8 mouse cellular contexts compared by ENCODE assay signal in the genomic region with DNA sequence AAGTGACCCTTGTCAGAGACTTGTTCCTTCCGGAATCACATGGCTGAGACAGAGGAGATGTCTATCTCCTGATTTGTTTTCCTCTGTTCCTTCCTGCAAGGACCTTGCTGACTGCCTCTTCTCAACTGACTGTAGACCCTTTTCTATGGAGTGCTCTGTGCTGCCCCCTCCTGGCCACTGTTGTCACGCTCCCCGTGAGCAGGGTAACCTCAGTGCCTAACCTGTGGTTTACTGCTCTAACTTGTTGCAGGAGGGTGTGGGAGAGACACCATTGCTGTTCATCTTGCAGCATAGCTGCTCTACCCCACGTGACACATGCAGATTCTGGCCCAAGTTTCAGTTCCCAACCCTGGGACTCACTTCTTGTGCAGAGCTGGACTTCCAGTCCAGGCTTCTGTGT. TPM values are rescaled to one million over a fixed set of nuclear protein-coding genes. Genes with fewer than 3 reads are reported as not detected.
DNase-seq lines count a peak whose midpoint lies in the region; ATAC-seq and TF ChIP-seq lines count a peak whose summit lies in the region.

No protein-coding gene starts in this region.

- H3K9me3 ChIP-seq in CH12.LX (replicated peaks; ENCODE audit: low read length) = no peaks in the 10 kb centered on the region
- H3K9me3 ChIP-seq in embryonic facial prominence, embryonic 15.5 days (replicated peaks) = no peaks in the 10 kb centered on the region
- no peaks in the 10 kb centered on the region for H3K9me3 ChIP-seq in heart, embryonic 15.5 days (replicated peaks)

- no peak overlapping the region for H3K4me2 ChIP-seq in CH12.LX (ENCODE audit: insufficient read depth, low read depth, poor library complexity, severe bottlenecking)
- no peak overlapping the region for H3K4me2 ChIP-seq in embryonic facial prominence, embryonic 15.5 days (replicated peaks)
- no peak overlapping the region for H3K4me2 ChIP-seq in heart, embryonic 15.5 days

- H3K27ac ChIP-seq in CH12.LX (ENCODE audit: insufficient read depth, low read depth) = no peak overlapping the region
- no peak overlapping the region for H3K27ac ChIP-seq in embryonic facial prominence, embryonic 15.5 days (replicated peaks)
- no peak overlapping the region for H3K27ac ChIP-seq in heart, embryonic 15.5 days

- no peak overlapping the region for H3K9ac ChIP-seq in CH12.LX (ENCODE audit: insufficient read depth, low read depth)
- H3K9ac ChIP-seq in embryonic facial prominence, embryonic 15.5 days = no peak overlapping the region
- H3K9ac ChIP-seq in heart, embryonic 15.5 days = no peak overlapping the region

- peaks cover 15 to 51% of the 10 kb centered on the region in 2 experiments for H3K4me1 ChIP-seq in CH12.LX (ENCODE audit: control insufficient read depth in 1 of 2, insufficient read depth in 2 of 2)
- no peaks in the 10 kb centered on the region for H3K4me1 ChIP-seq in embryonic facial prominence, embryonic 15.5 days
- no peaks in the 10 kb centered on the region for H3K4me1 ChIP-seq in heart, embryonic 15.5 days (replicated peaks)

- in situ Hi-C loops in CH12.LX (cut with MboI; ENCODE audit: low pct_ligation_motif_present, low pct_unique_long_range_greater_than_20kb, low sequenced_read_pairs) = no loop called here

- TF ChIP-seq CTCF in CH12.LX (conservative IDR thresholded peaks at IDR 0.05 in 1 of 2, IDR thresholded peaks at IDR 0.05 in 1 of 2; ENCODE audit: low read depth in 2 of 2, low read length in 2 of 2) = peak; percentile 86 to 97

- peaks cover 3% of the 10 kb centered on the region for H3K79me2 ChIP-seq in CH12.LX (replicated peaks; ENCODE audit: control insufficient read depth, extremely low read depth, insufficient read depth, poor library complexity, severe bottlenecking)

- peak; percentile 74 for TF ChIP-seq RAD21 in CH12.LX (IDR thresholded peaks at IDR 0.05; ENCODE audit: low read depth, low read length)

- no peak for TF ChIP-seq EP300 in CH12.LX (IDR thresholded peaks at IDR 0.05; ENCODE audit: low read length)

- peaks cover 75 to 94% of the 10 kb centered on the region in 2 experiments for H3K36me3 ChIP-seq in CH12.LX (replicated peaks in 1 of 2; ENCODE audit: control insufficient read depth in 1 of 2, insufficient read depth in 1 of 2, low read length in 1 of 2)
- H3K36me3 ChIP-seq in embryonic facial prominence, embryonic 15.5 days = no peaks in the 10 kb centered on the region
- H3K36me3 ChIP-seq in heart, embryonic 15.5 days = no peaks in the 10 kb centered on the region

- TF ChIP-seq POLR2A in CH12.LX (IDR thresholded peaks at IDR 0.05; ENCODE audit: low read depth, low read length) = 0 out of 2 replicates have a peak, but pooled peaks have one; percentile 15

- no peaks in the 10 kb centered on the region for H3K27me3 ChIP-seq in CH12.LX (replicated peaks)
- H3K27me3 ChIP-seq in embryonic facial prominence, embryonic 15.5 days = no peaks in the 10 kb centered on the region
- no peaks in the 10 kb centered on the region for H3K27me3 ChIP-seq in heart, embryonic 15.5 days

- ATAC-seq in embryonic facial prominence, embryonic 15.5 days (ENCODE audit: insufficient number of reproducible peaks, low FRiP score, low TSS enrichment, low read depth) = peak; percentile 31; the same call in 1 of the 2 replicates
- 0 out of 2 replicates have a peak, but pooled peaks have one; percentile 65 for ATAC-seq in heart, embryonic 15.5 days (replicated peaks; ENCODE audit: insufficient number of reproducible peaks, insufficient read depth, low FRiP score, low read depth)

- peak; percentile 87 for DNase-seq in CH12.LX (ENCODE audit: extremely low read depth)
- peak; percentile 67 to 79 for DNase-seq in adrenal gland, postnatal 4 days (ENCODE audit: low spot score in 2 of 2)
- peak; percentile 90 to 96 for DNase-seq in kidney, postnatal 36 days
- peak; percentile 90 to 93 for DNase-seq in lung, adult 18-20 months
- peak; percentile 83 for DNase-seq in retina, postnatal 1 day
- DNase-seq in thymus, postnatal 4 days = peak; percentile 98

- WGBS in embryonic facial prominence, embryonic 15.5 days = 27% methylated on average over 4 of the region's 4 CpGs
- 15% methylated on average over 4 of the region's 4 CpGs for WGBS in heart, embryonic 15.5 days

- dilution Hi-C loops in CH12.LX (cut with MboI; ENCODE audit: extremely low pct_ligation_motif_present, extremely low pct_unique_long_range_greater_than_20kb, low sequenced_read_pairs) = no loop called here

- H3K4me3 ChIP-seq in CH12.LX (replicated peaks in 1 of 3; ENCODE audit: low read depth in 2 of 3, low read length in 2 of 3, poor library complexity in 1 of 3) = no peak overlapping the region
- no peak overlapping the region for H3K4me3 ChIP-seq in embryonic facial prominence, embryonic 15.5 days (replicated peaks)
- H3K4me3 ChIP-seq in heart, embryonic 15.5 days = no peak overlapping the region

TF ChIP-seq in CH12.LX, 34 proteins besides CTCF, POLR2A, EP300 and RAD21 (continues in another document):
- no peak for TF ChIP-seq ZMIZ1 (IDR thresholded peaks at IDR 0.05; ENCODE audit: low read depth, low read length)
- no peak for TF ChIP-seq TCF12 (IDR thresholded peaks at IDR 0.05; ENCODE audit: low read depth, low read length)
- TF ChIP-seq MAZ (IDR thresholded peaks at IDR 0.05; ENCODE audit: low read depth, low read length) = no peak
- no peak for TF ChIP-seq ZKSCAN1 (IDR thresholded peaks at IDR 0.05; ENCODE audit: borderline replicate concordance, low read depth, low read length)
- TF ChIP-seq RCOR1 (conservative IDR thresholded peaks at IDR 0.05; ENCODE audit: low read depth, low read length) = no peak
- no peak for TF ChIP-seq CHD2 (IDR thresholded peaks at IDR 0.05; ENCODE audit: low read length)
- TF ChIP-seq MXI1 (IDR thresholded peaks at IDR 0.05; ENCODE audit: low read depth, low read length) = no peak; the same call in 1 of the 2 replicates
- no peak for TF ChIP-seq ETS1 (conservative IDR thresholded peaks at IDR 0.05; ENCODE audit: low read depth, low read length)
- no peak for TF ChIP-seq NELFE (IDR thresholded peaks at IDR 0.05; ENCODE audit: low read depth, low read length)
- no peak for TF ChIP-seq MYC (IDR thresholded peaks at IDR 0.05; ENCODE audit: low read depth, low read length)
- TF ChIP-seq JUN (IDR thresholded peaks at IDR 0.05; ENCODE audit: insufficient read depth, low read depth, low read length) = no peak
- no peak for TF ChIP-seq UBTF (IDR thresholded peaks at IDR 0.05; ENCODE audit: low read depth, low read length)
- no peak for TF ChIP-seq MAX (IDR thresholded peaks at IDR 0.05; ENCODE audit: low read length)
- TF ChIP-seq KAT2A (IDR thresholded peaks at IDR 0.05; ENCODE audit: insufficient replicate concordance, low read length) = no peak
- no peak for TF ChIP-seq MAFK (IDR thresholded peaks at IDR 0.05; ENCODE audit: insufficient replicate concordance, low read length)
- no peak for TF ChIP-seq NRF1 (IDR thresholded peaks at IDR 0.05; ENCODE audit: low read depth, low read length)
- peak; percentile 36; the same call in 1 of the 2 replicates for TF ChIP-seq ZC3H11A (IDR thresholded peaks at IDR 0.05; ENCODE audit: low read depth, low read length)
- TF ChIP-seq ELF1 (IDR thresholded peaks at IDR 0.05; ENCODE audit: low read depth, low read length) = no peak
- no peak for TF ChIP-seq POLR2AphosphoS2 (IDR thresholded peaks at IDR 0.05; ENCODE audit: low read depth, low read length)
- no peak for TF ChIP-seq HCFC1 (IDR thresholded peaks at IDR 0.05; ENCODE audit: low read depth, low read length)
- TF ChIP-seq ZNF384 (IDR thresholded peaks at IDR 0.05; ENCODE audit: low read depth, low read length) = no peak
- peak; percentile 96 for TF ChIP-seq SMC3 (IDR thresholded peaks at IDR 0.05; ENCODE audit: low read depth, low read length)

RNA-seq across cellular contexts. Expression of a gene that starts 15.6 kb away (rescaled TPM):
- 35.1 and 62.5 TPM in 2 replicates for total RNA-seq in CH12.LX (2012; rRNA removed)
- 34.5 and 35.5 TPM in 2 replicates for total RNA-seq in CH12.LX (2014; rRNA removed)
- polyA plus RNA-seq in CH12.LX (2012; ENCODE audit: insufficient read length, low read depth) = 58.0 and 70.8 TPM in 2 replicates
- total RNA-seq in adrenal gland, postnatal 4 days (2021) = 10 to 100 TPM; 68.2 to 71.2 TPM
- 0.95 and 1.1 TPM in 2 replicates for polyA plus RNA-seq in embryonic facial prominence, embryonic 15.5 days (2015; fragmentation: Nextera tagmentation; extraction: Ambion mirVana)
- polyA plus RNA-seq in heart, embryonic 15.5 days (2015; fragmentation: Nextera tagmentation; extraction: Ambion mirVana) = 0.77 and 0.85 TPM in 2 replicates

RNA-seq across cellular contexts. Expression of a gene that starts 38.4 kb away (rescaled TPM):
- not detected in 2 replicates for total RNA-seq in CH12.LX (2012; rRNA removed)
- not detected in 2 replicates for total RNA-seq in CH12.LX (2014; rRNA removed)
- polyA plus RNA-seq in CH12.LX (2012; ENCODE audit: insufficient read length, low read depth) = 1.1 and 2.6 TPM in 2 replicates
- total RNA-seq in adrenal gland, postnatal 4 days (2021) = 1 to 10 TPM in 1 of 2 experiments, not detected in 1; 6.2 TPM
- polyA plus RNA-seq in embryonic facial prominence, embryonic 15.5 days (2015; fragmentation: Nextera tagmentation; extraction: Ambion mirVana) = 0.24 TPM in 1 of 2 replicates, not detected in the other
- 0.30 TPM in 1 of 2 replicates, not detected in the other for polyA plus RNA-seq in heart, embryonic 15.5 days (2015; fragmentation: Nextera tagmentation; extraction: Ambion mirVana)

RNA-seq across cellular contexts. Expression of a gene that starts 43.0 kb away (rescaled TPM):
- 31.6 and 39.5 TPM in 2 replicates for total RNA-seq in CH12.LX (2012; rRNA removed)
- total RNA-seq in CH12.LX (2014; rRNA removed) = 26.9 and 30.0 TPM in 2 replicates
- polyA plus RNA-seq in CH12.LX (2012; ENCODE audit: insufficient read length, low read depth) = 32.5 and 38.6 TPM in 2 replicates
- 10 to 100 TPM; 12.5 to 13.2 TPM for total RNA-seq in adrenal gland, postnatal 4 days (2021)
- polyA plus RNA-seq in embryonic facial prominence, embryonic 15.5 days (2015; fragmentation: Nextera tagmentation; extraction: Ambion mirVana) = 4.0 and 5.8 TPM in 2 replicates
- 4.7 and 5.6 TPM in 2 replicates for polyA plus RNA-seq in heart, embryonic 15.5 days (2015; fragmentation: Nextera tagmentation; extraction: Ambion mirVana)

RNA-seq across cellular contexts. Expression of a gene that starts 57.5 kb away (rescaled TPM):
- 14.2 and 17.6 TPM in 2 replicates for total RNA-seq in CH12.LX (2012; rRNA removed)
- 32.6 and 36.6 TPM in 2 replicates for total RNA-seq in CH12.LX (2014; rRNA removed)
- 19.2 and 23.1 TPM in 2 replicates for polyA plus RNA-seq in CH12.LX (2012; ENCODE audit: insufficient read length, low read depth)
- 10 to 100 TPM; 32.5 to 34.3 TPM for total RNA-seq in adrenal gland, postnatal 4 days (2021)
- polyA plus RNA-seq in embryonic facial prominence, embryonic 15.5 days (2015; fragmentation: Nextera tagmentation; extraction: Ambion mirVana) = 43.4 and 47.8 TPM in 2 replicates
- 25.6 and 31.0 TPM in 2 replicates for polyA plus RNA-seq in heart, embryonic 15.5 days (2015; fragmentation: Nextera tagmentation; extraction: Ambion mirVana)

RNA-seq across cellular contexts. Expression of a gene that starts 59.3 kb away (rescaled TPM):
- 209 and 244 TPM in 2 replicates for total RNA-seq in CH12.LX (2012; rRNA removed)
- total RNA-seq in CH12.LX (2014; rRNA removed) = 257 and 267 TPM in 2 replicates
- 145 and 156 TPM in 2 replicates for polyA plus RNA-seq in CH12.LX (2012; ENCODE audit: insufficient read length, low read depth)
- 100 to 1,000 TPM; 122 to 123 TPM for total RNA-seq in adrenal gland, postnatal 4 days (2021)
- 283 and 297 TPM in 2 replicates for polyA plus RNA-seq in embryonic facial prominence, embryonic 15.5 days (2015; fragmentation: Nextera tagmentation; extraction: Ambion mirVana)
- polyA plus RNA-seq in heart, embryonic 15.5 days (2015; fragmentation: Nextera tagmentation; extraction: Ambion mirVana) = 160 and 194 TPM in 2 replicates

Comparison
In these comparisons a context has a peak if more than half of its experiments do, and no peak if none do; other contexts are left out.
1. RNA of a gene that starts 15.6 kb away (polyA plus RNA-seq): 58.0 to 70.8 TPM in CH12.LX; 0.95 to 1.1 TPM in embryonic facial prominence, embryonic 15.5 days and 0.77 to 0.85 TPM in heart, embryonic 15.5 days; every median in the first group is over 10 times any median in the second.
2. Peak in every context shown above with its lines, with median percentiles within 50 percentile points of each other: DNase-seq.